Mouse (Mus musculus): Measurements from ENCODE around the gene Slc30a2.
"Not testable (repeated sequence)": the region's sequence is repeated elsewhere in the genome, so short reads cannot be mapped to it uniquely, and the experiment has no call there.

Slc30a2 gene

GRCm38 (mm10) chr4:134343071-134344031 lies at the start of gene Slc30a2:
Gene Slc30a2, plus strand, starts transcription at chr4:134343181.
- DNase-seq, result no peak

GRCm38 (mm10) chr4:134293692-134294163 lies 49.3 kb upstream of the Slc30a2 start:
- no peak for DNase-seq

- DNase-seq, result not testable (repeated sequence)
These were observed 46.9 kb upstream of the Slc30a2 start for GRCm38 (mm10) chr4:134296096-134296495.

DNA sequence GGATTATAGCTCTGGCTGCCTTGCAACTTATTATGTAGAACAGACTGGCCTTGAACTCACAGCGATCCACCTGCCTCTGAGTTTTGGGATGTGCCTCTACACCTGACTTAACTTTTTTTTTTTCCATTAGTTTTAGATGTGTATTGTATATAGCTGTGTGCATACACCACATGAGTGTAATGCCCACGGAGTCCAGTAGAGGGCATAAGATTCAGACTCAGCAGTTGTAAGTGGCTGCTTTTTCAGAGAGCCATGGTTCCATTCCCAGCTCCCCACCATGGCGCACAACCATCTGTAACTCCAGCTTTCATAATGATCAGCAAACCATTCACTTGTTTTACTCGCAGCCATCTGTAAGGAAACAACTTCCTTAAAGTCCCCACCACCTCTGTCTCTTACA lies 46.5 kb upstream of the Slc30a2 start:
- no peak for DNase-seq

GRCm38 (mm10) chr4:134297369-134297768 lies 45.6 kb upstream of the Slc30a2 start:
- no peak for DNase-seq

GRCm38 (mm10) chr4:134298626-134299497 lies 44.1 kb upstream of the Slc30a2 start:
- DNase-seq, result no peak

DNA sequence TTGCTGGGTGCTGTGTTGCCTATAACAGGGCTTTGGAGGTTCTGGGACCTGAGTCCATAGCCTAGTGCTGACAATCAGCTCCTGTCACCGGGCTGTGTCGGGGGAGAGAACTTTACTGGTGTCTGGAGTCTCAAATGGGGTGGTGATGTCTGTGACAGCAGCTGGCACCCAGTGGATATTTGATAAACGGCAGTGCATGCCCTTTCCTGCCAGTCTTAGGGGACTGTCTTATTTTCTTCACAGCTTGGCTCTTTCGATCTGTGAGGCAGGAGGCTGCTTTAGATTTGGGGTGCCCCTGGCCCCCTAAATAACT lies 43.5 kb upstream of the Slc30a2 start:
- DNase-seq, result no peak

GRCm38 (mm10) chr4:134300316-134300715 lies 42.7 kb upstream of the Slc30a2 start:
- DNase-seq, result peak; percentile 45

GRCm38 (mm10) chr4:134302084-134302483 lies 40.9 kb upstream of the Slc30a2 start:
- DNase-seq, result no peak

DNA sequence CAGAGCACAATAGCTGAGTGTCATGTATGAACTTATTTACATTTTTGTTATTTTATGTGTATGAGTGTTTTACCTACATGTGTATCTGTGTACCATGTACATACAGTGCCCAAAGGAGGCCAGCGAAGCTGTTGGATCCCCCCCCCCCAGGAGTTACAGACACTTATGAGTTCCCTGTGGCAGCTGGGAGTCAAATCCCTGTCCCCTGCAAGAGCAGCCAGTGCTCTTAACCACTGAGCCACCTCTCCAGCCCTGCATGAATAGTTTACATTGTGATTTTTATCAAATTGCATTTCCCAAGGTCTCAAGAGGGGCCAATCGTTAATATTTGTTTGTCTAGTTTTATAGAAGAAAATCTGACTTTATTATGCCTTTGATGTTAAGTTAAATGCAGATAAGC lies 36.0 kb upstream of the Slc30a2 start:
- DNase-seq, result no peak

GRCm38 (mm10) chr4:134307367-134308072 lies 35.5 kb upstream of the Slc30a2 start:
- peak; percentile 87 for DNase-seq

- no peak for DNase-seq
These were observed 32.9 kb upstream of the Slc30a2 start for GRCm38 (mm10) chr4:134310106-134310505.

- no peak for DNase-seq
These were observed 32.3 kb upstream of the Slc30a2 start for GRCm38 (mm10) chr4:134310656-134311055.

DNA sequence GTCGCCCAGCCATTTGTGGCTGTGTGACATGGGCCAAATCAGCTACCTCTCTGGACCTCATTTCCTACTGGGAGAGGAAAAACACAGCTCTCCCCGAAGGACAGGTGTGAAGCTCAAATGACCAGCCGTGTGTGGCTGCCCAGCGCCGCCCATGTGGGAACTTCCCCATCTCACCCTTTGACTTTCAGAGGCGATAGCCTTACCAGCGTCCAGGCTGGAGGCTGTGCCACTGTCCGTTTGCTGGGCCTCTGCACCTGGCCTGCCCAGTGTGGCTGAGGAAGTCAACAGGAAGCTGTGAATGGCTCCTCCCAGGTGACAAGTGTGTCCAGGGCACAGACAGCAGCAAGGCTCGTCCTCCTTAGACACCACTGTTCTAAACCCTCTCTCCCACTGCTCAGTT lies 31.2 kb upstream of the Slc30a2 start:
- DNase-seq, result no peak

- no peak for DNase-seq
These were observed 30.6 kb upstream of the Slc30a2 start for GRCm38 (mm10) chr4:134312341-134312740.

DNA sequence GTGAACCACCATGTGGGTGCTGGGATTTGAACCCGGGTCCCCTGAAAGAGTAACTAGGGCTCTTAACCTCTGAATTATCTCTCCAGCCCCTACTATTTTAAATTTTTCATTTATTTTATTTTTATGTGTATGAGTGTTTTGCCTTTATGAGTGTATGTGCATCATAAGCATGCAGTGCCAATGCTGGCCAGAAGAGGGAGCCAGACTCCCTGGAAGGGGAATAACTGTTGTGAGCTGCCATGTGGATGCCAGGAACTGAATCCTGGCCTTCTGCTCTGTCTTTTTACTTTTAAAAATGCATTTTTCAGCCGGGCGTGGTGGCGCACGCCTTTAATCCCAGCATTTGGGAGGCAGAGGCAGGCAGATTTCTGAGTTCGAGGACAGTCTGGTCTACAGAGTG lies 30.1 kb upstream of the Slc30a2 start:
- no peak for DNase-seq

- no peak for DNase-seq
These were observed 28.8 kb upstream of the Slc30a2 start for GRCm38 (mm10) chr4:134314081-134314655.

- no peak for DNase-seq
These were observed 28.1 kb upstream of the Slc30a2 start, which contains the start of gene Trim63 for GRCm38 (mm10) chr4:134314876-134315275. Gene Trim63, plus strand, starts transcription at chr4:134315120.

DNA sequence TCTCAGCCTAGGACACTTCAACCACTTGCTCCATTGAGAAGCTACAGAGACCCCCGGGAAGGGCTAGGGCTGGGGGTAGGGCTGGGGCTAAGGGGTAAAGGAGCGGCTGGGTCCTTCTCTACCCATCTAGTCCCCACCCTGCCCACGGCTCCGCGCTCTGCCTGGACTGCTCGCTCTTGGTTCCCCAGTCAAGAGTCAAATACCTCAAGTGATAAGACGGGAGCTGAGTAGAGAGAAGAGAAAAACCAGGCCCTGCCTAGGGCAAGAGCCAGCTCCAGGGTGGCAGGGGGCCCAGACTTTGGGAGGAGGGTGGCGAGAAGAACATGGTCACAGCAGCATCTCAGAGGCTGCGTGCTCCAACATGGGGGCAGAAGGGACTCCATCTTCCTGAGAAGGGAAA lies 27.5 kb upstream of the Slc30a2 start:
- DNase-seq, result no peak

- peak; percentile 46 for DNase-seq
These were observed 26.6 kb upstream of the Slc30a2 start for GRCm38 (mm10) chr4:134316390-134316789.

GRCm38 (mm10) chr4:134319074-134319473 lies 23.9 kb upstream of the Slc30a2 start:
- no peak for DNase-seq

DNA sequence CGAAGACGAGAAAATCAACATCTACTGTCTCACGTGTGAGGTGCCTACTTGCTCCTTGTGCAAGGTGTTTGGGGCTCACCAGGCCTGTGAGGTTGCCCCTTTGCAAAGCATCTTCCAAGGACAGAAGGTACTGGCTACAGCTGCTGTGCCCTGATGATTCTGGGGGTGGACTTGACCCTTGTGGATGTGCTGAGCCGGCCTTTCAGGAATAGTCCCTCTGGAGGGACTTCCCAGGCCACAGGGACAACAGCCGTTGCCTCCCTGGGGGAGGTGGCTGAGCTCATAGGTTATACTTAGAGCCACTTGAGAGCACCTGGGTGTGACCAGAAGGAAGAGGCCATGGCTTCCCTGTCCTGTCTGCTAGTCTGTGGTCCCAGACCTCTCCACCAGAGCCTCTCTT lies 23.3 kb upstream of the Slc30a2 start:
- DNase-seq, result no peak

DNA sequence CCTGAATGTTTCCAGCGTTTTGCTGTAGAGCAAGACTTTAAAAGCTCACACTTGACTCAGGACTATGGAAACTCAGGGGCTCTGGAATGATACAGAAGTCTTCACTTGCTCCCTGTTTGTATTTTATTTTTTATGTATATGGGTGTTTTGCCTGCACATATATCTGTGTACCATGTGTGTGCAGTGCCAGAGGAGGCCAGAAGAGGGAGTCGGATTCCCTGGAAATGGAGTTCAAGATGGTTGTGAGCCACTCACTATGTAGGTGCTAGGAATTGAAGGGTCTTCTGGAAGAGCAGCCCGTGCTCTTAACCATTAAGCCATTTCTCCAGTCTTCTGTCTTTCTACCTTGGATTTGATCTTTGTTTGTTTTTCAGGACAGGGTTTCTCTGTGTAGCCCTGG lies 21.5 kb upstream of the Slc30a2 start:
- no peak for DNase-seq
